Mouse (Mus musculus): ENCODE measurements at regions not wholly inside any gene's neighbourhood (a gene's known extent, or its start where the extent isn't known, plus 50 kb on each side); places are given as distances from the start of the nearest gene placed in this dataset.

DNA sequence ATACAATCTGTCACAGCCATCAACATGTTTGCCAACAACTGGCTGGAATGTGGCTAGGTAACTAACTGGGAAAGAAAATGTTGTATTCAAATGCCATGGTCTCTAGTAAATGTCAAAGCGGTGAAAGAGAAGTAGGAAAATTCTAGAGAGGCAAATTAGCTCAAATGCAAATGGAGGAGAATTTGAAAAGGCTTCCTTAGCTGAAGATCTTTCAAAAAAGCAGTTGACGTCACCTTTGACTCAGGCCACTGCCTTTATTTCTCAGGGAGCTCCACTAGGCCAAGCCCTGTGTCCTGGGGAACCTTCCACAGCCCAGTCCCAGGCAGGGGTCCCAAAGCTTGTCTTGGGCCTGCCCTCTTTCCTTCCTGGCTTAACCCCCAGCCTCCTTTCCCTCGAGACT, 136.6 kb downstream of the Tmem38b start:
- no peak overlapping the region for H3K4me3 ChIP-seq (ENCODE audit: insufficient read depth, poor library complexity, severe bottlenecking)
- no peaks in the 10 kb centered on the region for H3K79me2 ChIP-seq (ENCODE audit: control insufficient read depth, insufficient read depth)

DNA sequence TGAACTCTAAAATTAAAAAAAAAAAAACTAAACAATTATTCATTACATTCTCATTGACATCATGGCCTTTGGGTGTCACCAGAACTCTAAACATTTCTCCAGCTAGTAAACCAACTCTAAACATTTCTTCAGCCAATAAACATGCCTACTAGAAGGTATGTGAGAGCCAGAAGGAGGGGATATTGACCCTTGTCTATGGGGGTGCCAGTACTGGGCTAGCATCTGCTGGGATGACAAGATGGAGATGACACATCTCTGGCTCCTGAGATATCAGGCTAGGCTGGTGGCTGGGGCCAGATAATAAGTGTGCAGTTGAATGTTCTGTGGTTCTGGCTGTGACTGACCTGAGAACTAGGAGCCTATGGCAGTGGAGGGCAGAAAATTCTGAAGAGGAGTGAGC, 144.6 kb downstream of the Tmem38b start:
- Histone ChIP-seq H3K36me3 (ENCODE audit: control insufficient read depth, insufficient read depth) (no peaks in the 10 kb centered on the region), H3K4me3 (ENCODE audit: insufficient read depth, poor library complexity, severe bottlenecking) (no peak overlapping the region), H3K27me3 (ENCODE audit: control insufficient read depth, insufficient read depth, insufficient read length) (no peaks in the 10 kb centered on the region), H3K79me2 (ENCODE audit: control insufficient read depth, insufficient read depth) (no peaks in the 10 kb centered on the region), H3K79me3 (ENCODE audit: low read depth) (no peaks in the 10 kb centered on the region), H3ac (ENCODE audit: control insufficient read depth, insufficient read length, low read depth) (no peak overlapping the region)
- TF ChIP-seq MAX (IDR thresholded peaks at IDR 0.05) (no peak), FOSL1 (IDR thresholded peaks at IDR 0.05; ENCODE audit: insufficient read depth, low read length, poor library complexity, severe bottlenecking) (no peak), CEBPB (IDR thresholded peaks at IDR 0.05; ENCODE audit: low read depth) (no peak), MYOD1 (IDR thresholded peaks at IDR 0.05; ENCODE audit: control insufficient read depth, insufficient read length, low read depth) (no peak), USF1 (IDR thresholded peaks at IDR 0.05; ENCODE audit: low read depth) (no peak), CTCF (IDR thresholded peaks at IDR 0.05; ENCODE audit: control insufficient read depth, insufficient read depth, insufficient read length) (no peak), MYOG (IDR thresholded peaks at IDR 0.05; ENCODE audit: control insufficient read depth, extremely low read depth, insufficient read length) (no peak)

More for the DNA sequence above, 136.6 kb downstream of the Tmem38b start:
- H3K27me3 ChIP-seq (ENCODE audit: control insufficient read depth, insufficient read depth, insufficient read length): no peaks in the 10 kb centered on the region
- H3ac ChIP-seq (ENCODE audit: control insufficient read depth, insufficient read length, low read depth): no peak overlapping the region
- TF ChIP-seq CEBPB (IDR thresholded peaks at IDR 0.05; ENCODE audit: low read depth): no peak
- TF ChIP-seq CTCF (IDR thresholded peaks at IDR 0.05; ENCODE audit: control insufficient read depth, insufficient read depth, insufficient read length): no peak
- TF ChIP-seq MYOD1 (IDR thresholded peaks at IDR 0.05; ENCODE audit: control insufficient read depth, insufficient read length, low read depth): no peak
- TF ChIP-seq FOSL1 (IDR thresholded peaks at IDR 0.05; ENCODE audit: insufficient read depth, low read length, poor library complexity, severe bottlenecking): no peak
- TF ChIP-seq MAX (IDR thresholded peaks at IDR 0.05): no peak
- no peak for TF ChIP-seq MYOG (IDR thresholded peaks at IDR 0.05; ENCODE audit: control insufficient read depth, extremely low read depth, insufficient read length)
- no peak for TF ChIP-seq USF1 (IDR thresholded peaks at IDR 0.05; ENCODE audit: low read depth)
- H3K79me3 ChIP-seq (ENCODE audit: low read depth): no peaks in the 10 kb centered on the region
- H3K36me3 ChIP-seq (ENCODE audit: control insufficient read depth, insufficient read depth): no peaks in the 10 kb centered on the region

DNA sequence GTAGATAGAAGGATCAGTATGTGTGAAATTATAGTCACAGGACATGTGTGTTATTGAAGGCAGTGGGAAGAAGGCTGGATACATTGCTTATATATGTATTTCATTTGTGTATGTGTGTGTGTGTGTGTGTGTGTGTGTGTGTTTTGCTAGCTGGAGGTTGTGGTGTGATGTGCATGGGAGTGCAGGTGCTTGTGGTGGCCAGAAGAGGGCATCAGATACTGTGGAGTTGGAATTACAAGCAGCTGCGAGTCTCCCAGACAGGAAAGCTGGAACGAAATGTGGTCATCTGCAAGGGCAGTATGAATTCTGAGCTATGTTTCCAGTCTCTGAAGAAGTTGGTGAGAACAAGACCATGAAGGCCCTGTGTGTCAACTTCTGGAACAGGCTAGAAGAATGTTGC, 145.1 kb downstream of the Tmem38b start:
- Histone ChIP-seq H3K79me2 (ENCODE audit: control insufficient read depth, insufficient read depth) (no peaks in the 10 kb centered on the region), H3K36me3 (ENCODE audit: control insufficient read depth, insufficient read depth) (no peaks in the 10 kb centered on the region), H3K4me3 (ENCODE audit: insufficient read depth, poor library complexity, severe bottlenecking) (no peak overlapping the region), H3K27me3 (ENCODE audit: control insufficient read depth, insufficient read depth, insufficient read length) (no peaks in the 10 kb centered on the region), H3K79me3 (ENCODE audit: low read depth) (no peaks in the 10 kb centered on the region), H3ac (ENCODE audit: control insufficient read depth, insufficient read length, low read depth) (no peak overlapping the region)
- no peak for TF ChIP-seq CTCF (IDR thresholded peaks at IDR 0.05; ENCODE audit: control insufficient read depth, insufficient read depth, insufficient read length)

DNA sequence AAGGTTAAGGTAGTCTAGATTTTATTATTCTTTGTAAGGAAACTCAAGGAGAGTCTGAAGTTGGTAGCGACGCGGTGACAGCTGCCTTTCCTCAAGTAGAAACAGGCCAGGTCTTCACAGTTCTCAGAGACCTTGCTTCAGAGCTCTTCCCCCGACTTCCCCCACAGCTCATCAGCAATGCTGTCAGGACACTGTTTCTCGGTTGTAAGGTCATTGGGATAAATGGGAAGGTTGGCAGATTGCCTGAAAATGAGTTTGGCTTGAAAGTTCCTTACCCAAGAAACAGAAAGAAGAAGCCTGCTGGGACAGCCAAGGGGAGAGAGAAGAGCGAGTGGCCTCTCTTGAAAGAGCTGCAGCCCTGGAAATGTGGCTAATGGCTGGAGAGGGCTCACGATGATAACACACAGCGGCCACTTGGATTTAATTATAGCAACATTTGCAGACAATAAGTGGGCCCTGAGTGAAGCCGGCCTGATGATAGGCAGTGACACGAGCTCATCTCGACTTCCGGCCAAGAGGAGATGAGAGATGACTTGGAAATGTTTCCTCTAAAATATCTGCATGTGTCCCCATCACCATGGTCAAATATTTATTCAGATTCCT, 150.3 kb downstream of the Tmem38b start:
- no peaks in the 10 kb centered on the region for H3K36me3 ChIP-seq (ENCODE audit: control insufficient read depth, insufficient read depth)
- TF ChIP-seq CTCF (IDR thresholded peaks at IDR 0.05; ENCODE audit: control insufficient read depth, insufficient read depth, insufficient read length) (no peak), USF1 (IDR thresholded peaks at IDR 0.05; ENCODE audit: low read depth) (no peak), MAX (IDR thresholded peaks at IDR 0.05) (no peak), MYOG (IDR thresholded peaks at IDR 0.05; ENCODE audit: control insufficient read depth, extremely low read depth, insufficient read length) (no peak), CEBPB (IDR thresholded peaks at IDR 0.05; ENCODE audit: low read depth) (no peak), MYOD1 (IDR thresholded peaks at IDR 0.05; ENCODE audit: control insufficient read depth, insufficient read length, low read depth) (no peak), FOSL1 (IDR thresholded peaks at IDR 0.05; ENCODE audit: insufficient read depth, low read length, poor library complexity, severe bottlenecking) (no peak)
- H3K4me3 ChIP-seq (ENCODE audit: insufficient read depth, poor library complexity, severe bottlenecking): no peak overlapping the region
- no peaks in the 10 kb centered on the region for H3K79me2 ChIP-seq (ENCODE audit: control insufficient read depth, insufficient read depth)
- H3K79me3 ChIP-seq (ENCODE audit: low read depth): no peaks in the 10 kb centered on the region
- H3ac ChIP-seq (ENCODE audit: control insufficient read depth, insufficient read length, low read depth): no peak overlapping the region
- no peaks in the 10 kb centered on the region for H3K27me3 ChIP-seq (ENCODE audit: control insufficient read depth, insufficient read depth, insufficient read length)

DNA sequence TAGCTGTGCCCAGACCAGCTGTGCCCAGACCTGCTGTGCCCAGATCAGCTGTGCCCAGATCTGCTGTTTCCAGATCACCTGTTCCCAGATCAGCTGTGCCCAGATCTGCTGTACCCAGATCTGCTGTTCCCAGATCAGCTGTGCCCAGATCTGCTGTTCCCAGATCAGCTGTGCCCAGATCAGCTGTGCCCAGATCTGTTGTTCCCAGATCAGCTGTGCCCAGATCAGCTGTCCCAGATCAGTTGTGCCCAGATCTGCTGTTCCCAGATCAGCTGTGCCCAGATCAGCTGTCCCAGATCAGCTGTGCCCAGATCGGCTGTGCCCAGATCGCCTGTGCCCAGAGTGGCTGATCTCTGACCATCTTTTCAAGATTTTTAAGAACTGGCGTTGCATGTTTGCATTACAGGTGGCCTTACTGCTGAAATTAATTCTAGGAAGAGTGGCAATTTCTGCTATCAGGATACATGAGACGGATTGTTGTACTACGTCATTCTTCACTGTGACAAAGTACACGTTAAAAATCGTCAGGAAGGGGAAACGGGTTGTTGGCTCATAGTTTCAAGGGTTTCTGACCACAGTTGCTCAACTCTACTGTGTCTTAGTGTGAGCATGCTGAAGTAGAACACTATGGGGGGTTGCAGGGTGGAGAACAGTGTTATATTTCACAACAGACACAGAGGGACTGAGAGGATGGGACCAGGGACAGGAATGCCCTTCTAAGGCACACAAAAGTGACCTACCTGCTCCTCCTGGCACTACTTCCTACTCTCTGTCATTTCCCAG, 160.9 kb downstream of the Tmem38b start:
- Histone ChIP-seq H3K27me3 (ENCODE audit: control insufficient read depth, insufficient read depth, insufficient read length) (no peaks in the 10 kb centered on the region), H3K79me2 (ENCODE audit: control insufficient read depth, insufficient read depth) (no peaks in the 10 kb centered on the region), H3K36me3 (ENCODE audit: control insufficient read depth, insufficient read depth) (no peaks in the 10 kb centered on the region), H3K79me3 (ENCODE audit: low read depth) (no peaks in the 10 kb centered on the region), H3ac (ENCODE audit: control insufficient read depth, insufficient read length, low read depth) (no peak overlapping the region), H3K4me3 (ENCODE audit: insufficient read depth, poor library complexity, severe bottlenecking) (no peak overlapping the region)
- no peak for TF ChIP-seq FOSL1 (IDR thresholded peaks at IDR 0.05; ENCODE audit: insufficient read depth, low read length, poor library complexity, severe bottlenecking)
- no peak for TF ChIP-seq CTCF (IDR thresholded peaks at IDR 0.05; ENCODE audit: control insufficient read depth, insufficient read depth, insufficient read length)
- TF ChIP-seq MYOG (IDR thresholded peaks at IDR 0.05; ENCODE audit: control insufficient read depth, extremely low read depth, insufficient read length): no peak
- no peak for TF ChIP-seq CEBPB (IDR thresholded peaks at IDR 0.05; ENCODE audit: low read depth)
- TF ChIP-seq MYOD1 (IDR thresholded peaks at IDR 0.05; ENCODE audit: control insufficient read depth, insufficient read length, low read depth): no peak
- no peak for TF ChIP-seq MAX (IDR thresholded peaks at IDR 0.05)
- TF ChIP-seq USF1 (IDR thresholded peaks at IDR 0.05; ENCODE audit: low read depth): no peak
